Mouse (Mus musculus): ENCODE results near the gene Asb2.

- no peak for TF ChIP-seq CTCF (conservative IDR thresholded peaks at IDR 0.05; ENCODE audit: insufficient read depth, insufficient read length, low read depth, low read length)
- TF ChIP-seq POLR2A (IDR thresholded peaks at IDR 0.05; ENCODE audit: low read depth, low read length), result no peak
Observed at GRCm38 (mm10) chr12:103353538-103353937, 2.3 kb downstream of the Asb2 start.
